28 mouse cellular contexts compared by ENCODE assay signal in the genomic region with DNA sequence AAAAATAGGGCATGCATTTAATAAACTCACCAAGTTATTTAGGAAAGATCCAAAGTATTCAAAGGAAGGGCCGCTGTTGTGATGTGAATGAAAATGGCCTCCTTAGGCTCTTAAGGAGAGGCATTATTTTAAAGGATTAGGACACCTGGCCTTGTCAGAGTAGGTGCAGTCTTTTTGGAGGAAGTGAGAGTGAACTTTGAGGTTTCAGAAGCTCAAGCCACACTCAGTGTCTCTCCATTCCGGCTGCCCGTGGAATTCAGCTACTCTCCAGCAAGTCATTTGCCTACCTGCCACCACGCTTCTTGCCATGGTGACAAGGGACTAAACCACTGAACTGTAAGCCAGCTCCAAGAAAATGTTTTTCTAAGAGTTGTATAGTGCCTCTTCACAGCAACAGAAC. TPM values are rescaled to one million over a fixed set of nuclear protein-coding genes. Genes with fewer than 3 reads are reported as not detected.
A peak's percentile ranks its signal among the peaks of the same experiment; 100 is the strongest.
DNase-seq lines count a peak whose midpoint lies in the region; ATAC-seq and TF ChIP-seq lines count a peak whose summit lies in the region.
"Had no signal": no experiment of that assay in that cellular context is flagged by ENCODE, and none has a peak within 500 bp of the region (broad histone marks: within the 10 kb centered on the region; RNA-seq: fewer than 3 reads in every experiment).

No protein-coding gene starts in this region.

- intact Hi-C loops in gastrocnemius, adult 2 months (cut with DNase I): no loop called here

- DNase-seq in gastrocnemius, adult 2 months: no peak
- DNase-seq in gastrocnemius, adult 8-10 months (ENCODE audit: low spot score in 2 of 2): no peak
- no peak for DNase-seq in lung, postnatal 4 days
- peak; percentile 49 for DNase-seq in B cell, adult 2 months
- no peak for DNase-seq in liver, postnatal 0 days
- DNase-seq: adrenal gland, postnatal 14 days; cerebellum, adult 18-20 months; cerebellum, adult 9-10 months; cerebellum, postnatal 14 days; gastrocnemius, postnatal 25 days; heart, adult 18-20 months; heart, postnatal 10 days; heart, postnatal 36 days had no signal

- H3K27me3 ChIP-seq in lung, embryonic 16.5 days (ENCODE audit: control insufficient read depth, insufficient read depth, low read depth, low read length): no peaks in the 10 kb centered on the region
- no peaks in the 10 kb centered on the region for H3K27me3 ChIP-seq in liver, postnatal 0 days (ENCODE audit: insufficient read depth, low read length)
- H3K27me3 ChIP-seq: embryonic facial prominence, embryonic 12.5 days; forebrain, embryonic 12.5 days; forebrain, embryonic 15.5 days; heart, embryonic 12.5 days; heart, embryonic 15.5 days; hindbrain, embryonic 13.5 days; Patski had no signal

- H3K4me3 ChIP-seq in gastrocnemius, adult 2 months: no peak overlapping the region
- no peak overlapping the region for H3K4me3 ChIP-seq in lung, embryonic 16.5 days (ENCODE audit: low read length)
- no peak overlapping the region for H3K4me3 ChIP-seq in liver, postnatal 0 days (ENCODE audit: low read depth, low read length)
- H3K4me3 ChIP-seq: embryonic facial prominence, embryonic 12.5 days; erythroblast, embryonic 14.5 days; forebrain, embryonic 12.5 days; forebrain, embryonic 15.5 days; heart, embryonic 12.5 days; heart, embryonic 15.5 days; hindbrain, embryonic 10.5 days; hindbrain, embryonic 13.5 days had no signal

- peaks cover 15% of the 10 kb centered on the region; the same call in 1 of the 2 replicates for H3K4me1 ChIP-seq in lung, embryonic 16.5 days (replicated peaks; ENCODE audit: control insufficient read depth, insufficient read depth, low read length)
- H3K4me1 ChIP-seq in liver, postnatal 0 days (ENCODE audit: insufficient read depth): no peaks in the 10 kb centered on the region

- H3K27ac ChIP-seq in gastrocnemius, adult 2 months: peak overlapping the region; percentile 70
- peak overlapping the region; percentile 16; the same call in 1 of the 2 replicates for H3K27ac ChIP-seq in lung, embryonic 16.5 days (ENCODE audit: low read length)
- no peak overlapping the region for H3K27ac ChIP-seq in liver, postnatal 0 days (ENCODE audit: low read depth)
- H3K27ac ChIP-seq: embryonic facial prominence, embryonic 12.5 days; forebrain, embryonic 12.5 days; forebrain, embryonic 15.5 days; heart, embryonic 15.5 days; hindbrain, embryonic 10.5 days; hindbrain, embryonic 13.5 days had no signal

- 81% methylated on average over 4 of the region's 4 CpGs for WGBS in lung, embryonic 16.5 days
- 82% methylated on average over 4 of the region's 4 CpGs for WGBS in liver, postnatal 0 days (ENCODE audit: insufficient replicate concordance)

- no peak overlapping the region for H3K4me2 ChIP-seq in lung, embryonic 16.5 days (ENCODE audit: low read depth, low read length)
- H3K4me2 ChIP-seq in liver, postnatal 0 days (ENCODE audit: low read depth, low read length): no peak overlapping the region
- H3K4me2 ChIP-seq: embryonic facial prominence, embryonic 12.5 days; forebrain, embryonic 12.5 days; forebrain, embryonic 15.5 days; heart, embryonic 12.5 days; heart, embryonic 15.5 days; hindbrain, embryonic 13.5 days had no signal

- H3K9ac ChIP-seq in lung, embryonic 16.5 days (ENCODE audit: low read length): no peak overlapping the region
- no peak overlapping the region for H3K9ac ChIP-seq in liver, postnatal 0 days (replicated peaks)
- H3K9ac ChIP-seq: embryonic facial prominence, embryonic 12.5 days; forebrain, embryonic 12.5 days; forebrain, embryonic 15.5 days; heart, embryonic 12.5 days; heart, embryonic 15.5 days; hindbrain, embryonic 13.5 days had no signal

- no peak for TF ChIP-seq CTCF in gastrocnemius, adult 2 months (IDR thresholded peaks at IDR 0.05)
- no peak for TF ChIP-seq CTCF in liver, postnatal 0 days (IDR thresholded peaks at IDR 0.05; ENCODE audit: low read depth)

- no peak for ATAC-seq in lung, embryonic 16.5 days (ENCODE audit: low read depth)
- peak; percentile 37; the same call in 1 of the 2 replicates for ATAC-seq in neutrophil, adult 5-6 weeks (ENCODE audit: extremely low read depth, insufficient number of reproducible peaks, low FRiP score, poor library complexity, severe bottlenecking)
- no peak for ATAC-seq in frontal cortex, adult (ENCODE audit: low TSS enrichment)
- ATAC-seq in liver, postnatal 0 days: no peak
- ATAC-seq: forebrain, embryonic 15.5 days; hindbrain, embryonic 16.5 days; intestine, postnatal 0 days; Patski had no signal

- H3K36me3 ChIP-seq in lung, embryonic 16.5 days (ENCODE audit: control insufficient read depth, insufficient read depth, low read length): peaks cover 42% of the 10 kb centered on the region
- peaks cover 84% of the 10 kb centered on the region for H3K36me3 ChIP-seq in liver, postnatal 0 days (replicated peaks; ENCODE audit: insufficient read depth, low read length)

- no peak for TF ChIP-seq EP300 in liver, postnatal 0 days (IDR thresholded peaks at IDR 0.05; ENCODE audit: low read depth)

- no peaks in the 10 kb centered on the region for H3K9me3 ChIP-seq in lung, embryonic 16.5 days (ENCODE audit: control insufficient read depth, low read length)
- H3K9me3 ChIP-seq in liver, postnatal 0 days (ENCODE audit: low read length): no peaks in the 10 kb centered on the region
- H3K9me3 ChIP-seq: embryonic facial prominence, embryonic 12.5 days; forebrain, embryonic 12.5 days; forebrain, embryonic 15.5 days; G1E; heart, embryonic 12.5 days; heart, embryonic 15.5 days; hindbrain, embryonic 10.5 days; hindbrain, embryonic 13.5 days had no signal

RNA-seq across cellular contexts. Expression of gene Sub1, which starts 8.2 kb away (rescaled TPM):
- total RNA-seq in gastrocnemius, adult 2 months (2021): 100 to 1,000 TPM in 1 of 2 experiments, 10 to 100 TPM in 1; 76.1 to 121 TPM
- total RNA-seq in gastrocnemius, adult 8-10 months (2022): 100 to 1,000 TPM in 3 of 4 experiments, 10 to 100 TPM in 1; 61.6 to 136 (median 107) TPM
- 646 and 678 TPM in 2 replicates for polyA plus RNA-seq in lung, embryonic 16.5 days (2015; fragmentation: Nextera tagmentation; extraction: Ambion mirVana)
- 266 and 304 TPM in 2 replicates for total RNA-seq in neutrophil, adult 5-6 weeks (2017)
- polyA plus RNA-seq in liver, postnatal 0 days (2015; fragmentation: Nextera tagmentation; extraction: Ambion mirVana): 276 and 278 TPM in 2 replicates

Comparison
In these comparisons a context has a peak if more than half of its experiments do, and no peak if none do; other contexts are left out.
1. DNase-seq: peak in B cell, adult 2 months (2 of 2); none in gastrocnemius, adult 2 months (single experiment), gastrocnemius, adult 8-10 months (0 of 2), lung, postnatal 4 days (0 of 2) and liver, postnatal 0 days (single experiment).